Mouse (Mus musculus): ENCODE measurements around the gene Dkc1.
A peak's percentile ranks its signal among the peaks of the same experiment; 100 is the strongest.

Gene Dkc1

DNA sequence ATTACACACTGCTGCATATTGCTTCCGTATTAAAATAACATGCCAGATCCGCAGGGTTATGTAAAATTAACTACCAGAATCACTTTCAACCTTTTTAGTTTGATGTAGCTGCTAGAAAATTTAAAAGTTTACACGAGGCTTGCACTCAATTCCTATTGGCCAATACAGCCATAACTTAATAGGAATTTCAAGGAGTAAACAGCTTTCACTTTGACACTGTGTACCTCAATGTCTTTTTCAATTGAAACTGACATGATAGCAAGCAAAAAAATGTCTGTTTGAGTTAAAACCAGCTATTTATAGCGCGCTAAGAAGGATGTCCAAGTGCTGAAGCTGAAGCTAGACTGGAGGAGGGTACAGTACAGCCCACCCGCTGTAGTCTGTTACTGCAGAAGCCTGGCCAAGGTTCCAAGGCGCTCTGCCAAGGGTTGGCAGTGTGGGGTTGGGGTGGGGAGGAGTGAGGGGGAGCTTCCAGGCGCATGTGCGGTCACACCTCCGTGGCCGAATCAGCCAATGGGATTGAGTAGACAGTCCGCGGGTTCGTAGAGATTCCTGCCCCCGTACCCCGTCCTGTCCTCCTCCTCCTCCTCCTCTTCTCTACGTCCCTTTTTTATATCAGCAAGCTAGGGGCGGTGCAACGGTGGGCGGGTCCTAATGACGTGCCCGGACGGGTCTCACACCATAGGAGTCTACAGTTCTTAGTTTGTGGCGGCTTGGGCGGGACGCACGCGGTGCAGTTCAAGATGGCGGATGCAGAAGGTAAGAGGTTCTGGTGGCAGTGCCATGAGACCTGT, at the start of gene Dkc1:
Gene Dkc1, plus strand, starts transcription at position 486 of the 794 bp plus-strand sequence.
- peak; percentile 95 for DNase-seq (ENCODE audit: low read depth, low spot score)

DNA sequence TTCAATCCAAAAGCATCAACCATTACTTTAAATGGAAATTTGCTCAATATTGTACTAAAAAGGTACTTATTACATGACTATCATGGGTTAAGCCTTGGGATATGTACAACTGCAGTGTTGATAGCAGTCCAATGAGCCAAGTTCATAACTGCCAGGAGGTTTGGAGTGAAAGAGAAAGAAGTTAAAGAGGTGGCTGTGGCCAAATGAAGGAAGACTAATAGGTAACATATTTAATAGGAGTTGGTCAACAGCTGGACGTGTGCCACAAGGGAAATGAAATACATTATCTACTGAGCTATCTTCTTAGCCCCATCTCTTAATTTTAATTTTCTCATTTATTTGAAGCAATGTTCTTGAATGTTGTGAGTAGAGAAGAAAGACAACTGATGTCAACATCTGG, 49.7 kb upstream of the Dkc1 start:
- no peak for DNase-seq (ENCODE audit: low read depth, low spot score)

- no peak for DNase-seq (ENCODE audit: low read depth, low spot score)
These were observed 48.6 kb upstream of the Dkc1 start for GRCm38 (mm10) chrX:75046921-75047635.

GRCm38 (mm10) chrX:75056120-75056775, 39.4 kb upstream of the Dkc1 start:
- no peak for DNase-seq (ENCODE audit: low read depth, low spot score)

DNA sequence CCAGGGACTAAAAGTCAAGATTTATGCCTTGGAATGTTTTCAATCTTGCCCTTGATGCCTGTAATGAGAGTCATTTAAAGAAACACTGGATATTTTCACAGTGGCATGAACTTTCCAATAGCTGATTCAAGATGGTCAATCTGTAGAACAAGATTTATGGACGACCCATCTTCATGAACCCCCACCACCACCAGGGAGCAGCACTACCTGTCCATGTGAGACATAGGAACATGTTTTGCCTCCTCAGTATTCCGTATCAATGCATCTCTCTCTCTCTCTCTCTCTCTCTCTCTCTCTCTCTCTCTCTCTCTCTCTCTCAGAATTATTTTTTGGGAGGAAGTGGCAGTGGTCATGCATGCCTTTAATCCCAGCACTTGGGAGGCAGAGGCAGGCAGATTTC, 13.3 kb upstream of the Dkc1 start:
- DNase-seq (ENCODE audit: low read depth, low spot score): peak; percentile 60

GRCm38 (mm10) chrX:75083982-75084773, 11.5 kb upstream of the Dkc1 start:
- no peak for DNase-seq (ENCODE audit: low read depth, low spot score)

DNA sequence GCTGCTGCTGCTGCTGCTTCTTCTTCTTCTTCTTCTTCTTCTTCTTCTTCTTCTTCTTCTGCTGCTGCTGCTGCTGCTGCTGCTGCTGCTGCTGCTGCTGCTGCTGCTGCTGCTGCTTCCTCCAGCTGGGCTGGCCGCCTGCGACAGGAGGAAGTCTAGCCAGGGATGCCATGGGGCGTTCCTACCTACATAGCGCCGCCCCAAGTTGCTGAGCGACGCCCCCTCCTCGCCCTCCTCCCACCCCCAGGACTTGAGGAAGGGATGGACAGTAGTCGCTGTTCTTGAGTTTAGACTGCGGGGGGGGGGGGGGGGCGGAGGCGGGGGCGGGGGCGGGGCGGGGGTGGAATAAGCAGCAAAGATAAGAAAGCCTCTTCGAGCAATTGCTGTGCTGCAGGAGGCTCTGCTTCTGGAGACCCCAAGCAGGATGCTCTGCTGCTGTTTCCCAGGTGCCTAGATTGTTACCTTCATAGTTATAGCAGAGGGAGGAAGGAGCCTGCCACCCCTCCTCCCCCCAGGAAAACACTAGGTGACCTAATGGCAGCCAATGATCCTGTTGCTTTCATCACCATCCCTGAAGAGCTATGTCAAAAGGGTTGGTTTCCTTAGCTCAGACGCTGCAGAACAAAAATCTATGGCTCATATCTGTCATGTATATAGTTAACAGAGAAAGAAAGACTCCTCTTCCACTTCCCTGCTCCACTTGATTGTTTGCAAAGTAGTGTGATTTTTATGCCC, 10.7 kb upstream of the Dkc1 start, which contains the start of gene Gab3:
Gene Gab3, minus strand, starts transcription at position 685 of the 735 bp plus-strand sequence.
- peak; percentile 81 for DNase-seq (ENCODE audit: low read depth, low spot score)

DNA sequence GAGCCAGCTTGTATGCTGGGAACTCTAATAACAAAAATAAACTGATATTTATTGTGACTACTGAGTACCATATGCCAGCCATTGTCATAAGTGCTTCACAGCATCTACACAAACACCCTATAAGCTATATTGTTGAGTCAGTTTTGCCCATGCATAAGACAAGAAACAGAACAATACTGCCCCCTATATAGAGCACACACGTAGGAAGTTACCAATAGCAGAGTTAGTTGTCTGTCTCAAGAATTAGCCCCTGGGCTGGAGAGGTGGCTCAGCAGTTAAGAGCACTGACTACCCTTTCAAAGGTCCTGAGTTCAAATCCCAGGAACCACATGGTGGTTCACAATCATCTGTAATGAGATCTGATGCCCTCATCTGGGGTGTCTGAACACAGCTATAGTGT, 10.0 kb upstream of the Dkc1 start:
- DNase-seq (ENCODE audit: low read depth, low spot score): peak; percentile 38

GRCm38 (mm10) chrX:75096163-75096770, 613 bp downstream of the Dkc1 start:
- DNase-seq (ENCODE audit: low read depth, low spot score): no peak

- DNase-seq (ENCODE audit: low read depth, low spot score): no peak
These were observed 3.1 kb downstream of the Dkc1 start for GRCm38 (mm10) chrX:75098799-75099198.

DNA sequence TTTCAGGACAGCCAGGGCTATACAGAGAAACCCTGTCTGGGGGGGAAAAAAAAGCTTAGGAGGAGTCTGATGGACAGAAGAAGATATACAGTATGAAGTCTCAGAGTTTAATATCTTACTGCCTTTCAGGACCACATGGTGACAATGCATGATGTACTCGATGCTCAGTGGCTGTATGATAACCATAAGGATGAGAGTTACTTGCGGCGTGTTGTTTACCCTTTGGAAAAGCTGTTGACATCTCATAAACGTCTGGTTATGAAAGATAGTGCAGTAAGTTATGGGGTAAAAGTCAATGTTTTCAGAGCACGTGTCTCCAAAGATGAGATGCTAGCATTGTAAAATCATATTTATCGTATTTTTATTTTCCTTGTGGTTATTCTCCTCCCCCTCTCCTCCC, 6.6 kb downstream of the Dkc1 start:
- no peak for DNase-seq (ENCODE audit: low read depth, low spot score)

DNA sequence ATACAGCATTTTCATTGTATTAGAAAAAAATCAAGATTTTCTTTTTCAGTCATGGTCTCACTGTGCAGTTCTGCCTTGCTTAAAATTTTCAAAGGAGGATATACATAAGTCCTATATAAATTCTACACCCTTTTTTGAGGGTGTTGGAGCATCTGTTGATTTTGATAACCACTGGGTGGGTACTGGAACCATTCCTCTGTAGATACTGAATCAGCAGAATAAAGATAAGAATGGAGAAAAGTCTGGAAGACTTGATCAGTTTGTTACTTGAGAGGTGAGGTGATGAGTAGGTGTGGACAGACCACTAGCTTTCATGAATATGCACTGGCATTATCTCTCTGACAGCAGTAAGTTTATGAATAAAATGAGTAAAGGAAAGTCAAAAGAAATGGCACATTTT, 19.9 kb downstream of the Dkc1 start:
- DNase-seq (ENCODE audit: low read depth, low spot score): no peak

DNA sequence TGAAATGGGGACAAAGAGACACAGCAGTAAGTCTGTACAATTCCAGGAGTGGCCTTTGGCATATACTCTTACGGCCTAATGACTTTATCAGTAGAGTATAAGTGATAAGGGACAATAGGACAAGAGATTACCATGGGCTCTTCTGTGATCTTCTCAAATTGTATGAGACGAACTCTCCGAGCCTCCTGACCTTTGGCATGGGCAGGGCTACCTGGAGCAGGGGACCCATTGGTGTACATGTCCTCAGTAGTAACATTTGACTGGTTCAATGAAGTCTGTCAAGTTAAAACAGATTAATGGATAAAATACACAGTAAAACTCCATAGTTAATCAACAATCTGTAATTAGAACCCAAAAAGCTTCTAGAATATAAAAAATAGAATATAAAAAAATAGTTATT, 30.0 kb downstream of the Dkc1 start:
- DNase-seq (ENCODE audit: low read depth, low spot score): no peak

DNA sequence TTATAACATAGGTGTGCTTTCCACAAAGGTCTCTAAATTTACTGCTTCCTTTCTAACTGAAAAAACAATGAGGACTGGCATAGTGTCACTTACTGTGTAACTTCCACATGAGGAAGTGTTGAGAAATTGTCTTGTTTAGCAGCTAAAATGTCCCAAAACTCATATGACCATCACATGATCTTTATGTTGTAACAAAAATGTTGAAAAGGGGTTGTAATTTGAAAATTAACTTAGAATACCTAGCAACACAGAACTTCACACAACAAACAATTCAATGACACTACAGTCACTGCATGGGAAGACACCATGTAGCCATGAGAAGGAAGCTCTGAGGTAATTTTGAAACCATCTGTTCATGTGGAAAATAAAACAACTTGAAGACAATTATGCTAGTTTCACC, 31.2 kb downstream of the Dkc1 start:
- DNase-seq (ENCODE audit: low read depth, low spot score): no peak

DNA sequence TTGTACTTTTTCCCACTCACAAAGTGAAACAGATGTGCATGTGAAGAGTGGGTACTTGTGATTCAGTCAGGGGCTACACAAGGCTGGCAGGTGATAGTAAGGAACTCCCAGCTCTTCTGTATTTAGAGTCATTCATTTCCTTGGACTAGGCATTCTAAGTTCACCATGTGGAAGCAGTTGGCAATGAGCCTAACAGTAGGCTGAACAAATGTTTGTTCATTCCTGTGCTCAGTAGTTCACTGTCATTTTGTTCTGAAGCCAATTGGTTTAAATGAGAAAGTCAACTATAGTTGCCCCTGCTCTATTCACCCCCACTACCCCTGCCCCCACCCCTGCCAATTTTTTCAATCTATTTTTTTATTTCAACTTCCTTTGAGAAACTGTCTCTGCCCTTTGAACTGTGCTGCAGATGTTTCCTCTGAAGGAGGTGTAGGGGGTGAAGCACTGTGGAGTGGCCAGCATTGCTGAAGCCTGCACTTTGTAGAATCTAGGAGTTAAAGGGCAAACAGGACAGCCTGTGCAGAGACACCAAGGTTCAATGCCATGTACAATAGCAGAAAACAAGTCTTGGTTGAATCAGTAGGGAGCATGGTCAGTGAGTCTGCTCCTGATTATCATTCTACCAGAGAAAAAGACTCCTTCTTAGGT, 32.8 kb downstream of the Dkc1 start:
- peak; percentile 27 for DNase-seq (ENCODE audit: low read depth, low spot score)

DNA sequence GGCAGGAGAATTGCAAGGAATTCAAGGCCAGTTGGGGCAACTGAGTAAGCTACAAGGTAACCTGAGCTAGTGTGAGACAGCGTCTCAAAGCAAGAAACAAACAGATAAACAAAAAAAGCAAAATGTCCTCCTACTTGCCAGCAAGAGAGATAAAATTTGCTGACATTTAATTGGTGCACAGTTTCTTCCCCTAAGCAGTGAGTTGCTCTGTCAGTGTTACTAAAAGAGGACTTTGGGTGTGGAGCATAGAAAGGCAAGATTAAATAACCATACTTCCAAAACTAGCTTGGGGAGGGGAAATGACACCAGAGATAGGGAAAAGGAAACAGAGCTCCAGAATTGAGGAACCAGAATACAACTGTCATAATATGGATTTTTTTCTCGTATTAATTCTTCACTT, 33.8 kb downstream of the Dkc1 start:
- DNase-seq (ENCODE audit: low read depth, low spot score): no peak

GRCm38 (mm10) chrX:75130467-75131160, 35.0 kb downstream of the Dkc1 start, which contains the start of gene Mpp1:
Gene Mpp1 (minus strand): TSS chrX:75131016.
- peak; percentile 88 for DNase-seq (ENCODE audit: low read depth, low spot score)

DNA sequence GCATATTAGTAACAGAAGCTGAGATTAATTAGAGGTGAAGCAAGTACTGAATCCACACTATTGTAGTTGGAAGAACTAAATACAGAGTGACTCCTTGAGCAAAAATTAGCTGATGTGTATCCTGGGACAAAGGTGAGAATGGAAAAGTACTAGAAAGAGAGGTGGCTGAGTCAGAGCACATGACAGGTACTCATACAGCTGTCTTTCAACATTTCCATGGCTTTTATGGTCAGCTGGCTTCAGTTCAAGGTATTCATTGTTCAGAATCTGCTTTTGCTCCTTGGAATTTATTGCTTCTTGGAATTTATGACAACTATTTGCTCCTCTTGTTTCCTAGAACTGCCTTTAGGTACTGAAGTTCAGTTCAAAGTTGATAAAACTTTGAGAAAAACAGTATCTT, 41.3 kb downstream of the Dkc1 start:
- DNase-seq (ENCODE audit: low read depth, low spot score): no peak

GRCm38 (mm10) chrX:75137729-75138128, 42.1 kb downstream of the Dkc1 start:
- DNase-seq (ENCODE audit: low read depth, low spot score): no peak
